Mouse (Mus musculus) liver, adult 2 months (tissue): Measurements from ENCODE around the gene Glrx5. TPM values are rescaled to one million over a fixed set of nuclear protein-coding genes. Genes with fewer than 3 reads are reported as not detected.

ENCODE experiments used
- DNase-seq: peaks from one replicate; pipeline ENCODE4 v3.0.0-alpha.2; 2011; ENCODE audit warnings: low read depth, low spot score; ENCODE audit errors: extremely low read depth
- H3K27ac ChIP-seq: fragments of 200-500 bp; replicated peaks from 2 replicates; pipeline ENCODE4 v1.5.1; 2012; ENCODE audit warnings: low read depth, mild to moderate bottlenecking, control low read depth, inconsistent platforms, low read length; ENCODE audit not compliant: insufficient read depth
- H3K27me3 ChIP-seq: fragments of 200-500 bp; 2 replicates; pipeline ENCODE4 v1.6.1; 2012; ENCODE audit warnings: mild to moderate bottlenecking, moderate library complexity, low read length, inconsistent platforms; ENCODE audit not compliant: control insufficient read depth, insufficient read depth
- H3K36me3 ChIP-seq: fragments of 200-500 bp; 2 replicates; pipeline ENCODE4 v1.6.1; 2012; ENCODE audit warnings: low read length, inconsistent platforms; ENCODE audit not compliant: control insufficient read depth, insufficient read depth
- H3K4me1 ChIP-seq: fragments of 200-500 bp; 2 replicates; pipeline ENCODE4 v1.6.1; 2011; ENCODE audit warnings: low read length; ENCODE audit not compliant: control insufficient read depth, insufficient read depth
- H3K4me3 ChIP-seq: fragments of 200-500 bp; 2 replicates; pipeline ENCODE4 v1.5.1; 2011; ENCODE audit warnings: low read depth, mild to moderate bottlenecking, control low read depth, low read length, moderate library complexity; ENCODE audit not compliant: insufficient read depth
- H3K79me2 ChIP-seq: fragments of 200-500 bp; 2 replicates; pipeline ENCODE4 v1.6.1; 2012; ENCODE audit warnings: inconsistent platforms, mild to moderate bottlenecking, low read length, moderate library complexity; ENCODE audit not compliant: control insufficient read depth, insufficient read depth
- H3K9ac ChIP-seq: fragments of 200-500 bp; 2 replicates; pipeline ENCODE4 v1.6.1; 2012; ENCODE audit warnings: low read depth, mild to moderate bottlenecking, control low read depth, inconsistent platforms, low read length
- CTCF ChIP-seq: fragments of 200-500 bp; IDR thresholded peaks from 2 replicates; pipeline ENCODE4 v1.5.1; 2011; ENCODE audit warnings: low read depth, low read length, control low read depth
- POLR2A ChIP-seq: fragments of 200-500 bp; IDR thresholded peaks from 2 replicates; pipeline ENCODE4 v1.6.1; 2011; ENCODE audit warnings: low read length, control low read depth; ENCODE audit not compliant: insufficient read depth; ENCODE audit errors: extremely low read depth
- WGBS: fragments of 180-500 bp; shearing (Covaris S2); methylation state at CpG from one replicate; pipeline ENCODE4 v1.1.7; 2018; 5-methylcytosine and 5-hydroxymethylcytosine counted together
- polyA plus RNA-seq: library from polyadenylated mRNA; depleted of rRNA; stranded (reverse); fragments of >200 nt; gene quantifications from 2 replicates; pipeline ENCODE4 v1.2.3, GENCODE M21; 2012; rRNA removed
- total RNA-seq: library from RNA; depleted of rRNA; stranded (reverse); fragments of >200 nt; gene quantifications from 2 replicates; pipeline ENCODE4 v1.2.3, GENCODE M21; 2014; rRNA removed

The Glrx5 gene
- total RNA-seq (43.0 and 45.5 TPM in 2 replicates), polyA plus RNA-seq (144 and 157 TPM in 2 replicates)

GRCm38 (mm10) chr12:105032147-105032831 lies at the start of gene Glrx5:
TSS of gene Glrx5 (plus strand) at chr12:105032688.
- under 1% methylated on average over 72 of the region's 72 CpGs for WGBS
- Histone ChIP-seq H3K27me3 (no peaks in the 10 kb centered on the region), H3K9ac (peak within 1 kb of the TSS; percentile 94), H3K36me3 (no peaks in the 10 kb centered on the region), H3K4me3 (peak within 1 kb of the TSS; percentile 83), H3K27ac (peak within 1 kb of the TSS; percentile 86), H3K79me2 (peaks cover 25% of the 10 kb centered on the region), H3K4me1 (peaks cover 36% of the 10 kb centered on the region)
- TF ChIP-seq CTCF, result no peak
- TF ChIP-seq POLR2A, result peak; percentile 93
- peak; percentile 100 for DNase-seq

- DNase-seq, result no peak
- no peak overlapping the region for H3K27ac ChIP-seq
- H3K4me1 ChIP-seq, result peaks cover 16% of the 10 kb centered on the region; the same call in 1 of the 2 replicates
- 59% methylated on average over 7 of the region's 7 CpGs for WGBS
- H3K27me3 ChIP-seq, result no peaks in the 10 kb centered on the region
- H3K79me2 ChIP-seq, result peaks cover 15% of the 10 kb centered on the region; the same call in 1 of the 2 replicates
- H3K4me3 ChIP-seq, result no peak overlapping the region
- TF ChIP-seq POLR2A, result no peak
- no peaks in the 10 kb centered on the region for H3K36me3 ChIP-seq
- H3K9ac ChIP-seq, result no peak overlapping the region
Measured at GRCm38 (mm10) chr12:104983476-104983875, 49.0 kb upstream of the Glrx5 start.

GRCm38 (mm10) chr12:104985088-104985487 lies 47.4 kb upstream of the Glrx5 start:
- no peaks in the 10 kb centered on the region for H3K27me3 ChIP-seq
- peaks cover 15% of the 10 kb centered on the region; the same call in 1 of the 2 replicates for H3K79me2 ChIP-seq
- H3K27ac ChIP-seq, result no peak overlapping the region
- TF ChIP-seq POLR2A, result no peak
- peak; percentile 48; the same call in 1 of the 2 replicates for TF ChIP-seq CTCF
- H3K36me3 ChIP-seq, result no peaks in the 10 kb centered on the region
- WGBS, result 95% methylated on average over 5 of the region's 5 CpGs
- no peak for DNase-seq
- H3K4me3 ChIP-seq, result no peak overlapping the region
- peaks cover 12% of the 10 kb centered on the region; the same call in 1 of the 2 replicates for H3K4me1 ChIP-seq
- no peak overlapping the region for H3K9ac ChIP-seq

GRCm38 (mm10) chr12:104986001-104986400 lies 46.5 kb upstream of the Glrx5 start:
- Histone ChIP-seq H3K27ac (no peak overlapping the region), H3K27me3 (no peaks in the 10 kb centered on the region), H3K79me2 (peaks cover 20% of the 10 kb centered on the region), H3K4me1 (peaks cover 12% of the 10 kb centered on the region; the same call in 1 of the 2 replicates), H3K36me3 (no peaks in the 10 kb centered on the region), H3K9ac (no peak overlapping the region), H3K4me3 (no peak overlapping the region)
- WGBS, result 72% methylated on average over 2 of the region's 2 CpGs
- no peak for DNase-seq
- TF ChIP-seq CTCF (no peak), POLR2A (no peak)

- WGBS, result 30% methylated on average over 9 of the region's 9 CpGs
- H3K9ac ChIP-seq, result no peak overlapping the region
- DNase-seq, result peak; percentile 89
- H3K4me3 ChIP-seq, result no peak overlapping the region
- TF ChIP-seq POLR2A (no peak), CTCF (no peak)
- H3K27me3 ChIP-seq, result no peaks in the 10 kb centered on the region
- H3K36me3 ChIP-seq, result no peaks in the 10 kb centered on the region
- peak overlapping the region; percentile 45 for H3K27ac ChIP-seq
- peaks cover 12% of the 10 kb centered on the region; the same call in 1 of the 2 replicates for H3K4me1 ChIP-seq
- H3K79me2 ChIP-seq, result peaks cover 22% of the 10 kb centered on the region
Measured at GRCm38 (mm10) chr12:104986781-104987180, 45.7 kb upstream of the Glrx5 start.

GRCm38 (mm10) chr12:104987936-104988335 lies 44.6 kb upstream of the Glrx5 start:
- 95% methylated on average over 7 of the region's 7 CpGs for WGBS
- Histone ChIP-seq H3K27me3 (no peaks in the 10 kb centered on the region), H3K36me3 (no peaks in the 10 kb centered on the region), H3K9ac (no peak overlapping the region), H3K4me3 (no peak overlapping the region), H3K27ac (no peak overlapping the region), H3K4me1 (peaks cover 17% of the 10 kb centered on the region), H3K79me2 (peaks cover 17% of the 10 kb centered on the region)
- TF ChIP-seq POLR2A (no peak), CTCF (no peak)
- DNase-seq, result no peak
